Mouse (Mus musculus): ENCODE results near the gene Tnfrsf25.

- TF ChIP-seq CTCF (IDR thresholded peaks at IDR 0.05; ENCODE audit: borderline replicate concordance, insufficient read depth, low read length) (no peak), POLR2A (IDR thresholded peaks at IDR 0.05; ENCODE audit: low read depth, low read length) (no peak)
Observed at GRCm38 (mm10) chr4:152128784-152129183, 13.1 kb downstream of the Tnfrsf25 start.
